Mouse (Mus musculus): ENCODE results near the gene Ptges3l.

The Ptges3l gene

DNA sequence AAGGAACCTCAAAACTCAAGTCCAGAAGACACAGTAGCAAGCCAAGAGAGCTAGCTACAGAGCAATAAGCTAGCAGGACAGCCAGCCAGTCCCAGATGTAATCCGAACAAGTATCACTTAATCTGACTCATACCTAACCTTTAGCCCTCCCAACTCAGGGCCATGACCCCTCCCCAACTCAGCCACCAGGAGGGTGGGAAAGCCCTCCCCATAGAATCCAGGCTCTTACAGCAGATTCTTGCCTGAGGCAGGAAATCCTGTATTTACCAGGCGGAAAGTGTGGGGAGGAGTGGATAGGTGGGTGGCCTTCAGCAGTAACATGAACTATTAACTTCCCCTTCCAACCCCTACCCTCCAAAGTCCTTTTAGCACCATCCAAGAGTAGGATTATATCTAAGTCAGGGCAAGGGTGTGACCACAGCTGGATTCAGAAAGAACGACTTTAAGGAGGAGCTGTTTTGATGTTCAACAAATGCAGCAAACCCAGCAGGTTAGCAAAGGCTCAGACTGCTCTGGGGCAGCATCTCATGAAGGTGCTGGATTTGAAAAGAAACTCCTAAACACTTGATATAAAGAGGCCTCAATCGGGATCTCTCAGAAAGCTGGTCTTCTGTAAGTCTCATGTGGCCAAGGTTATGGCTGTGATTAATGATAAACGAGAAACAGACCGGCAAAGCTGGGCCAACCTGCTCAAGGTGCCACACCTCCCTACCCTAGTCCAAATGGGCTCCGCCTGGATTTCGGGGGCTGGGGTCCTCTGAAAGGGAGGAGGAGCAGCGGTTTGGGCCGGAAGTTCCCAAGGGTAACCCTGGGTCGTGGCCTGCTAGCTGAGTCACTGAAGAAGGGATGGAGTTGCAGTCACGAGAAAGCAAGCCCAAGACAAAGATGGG lies 39.3 kb upstream of the Ptges3l start, which contains the start of gene Rnd2:
TSS of gene Rnd2 (plus strand) at position 789 of the 890 bp plus-strand sequence.
- CTCF ChIA-PET: interaction anchor here (0.5 to 2.8 kb wide), 11 partner anchors 12 to 179 kb away, joined by 3 to 19 read pairs (median 4); partner anchors contain the start of gene Rpl27 (in 3 of the 4)
- POLR2A ChIA-PET: interaction anchor here (0.6 to 24.0 kb wide), 72 partner anchors 9 to 1145 kb away, joined by 3 to 550 read pairs (median 4); partner anchors contain the start of genes Rpl27 (in 4 of the 4), Aarsd1 (in 3 of the 4), Brca1 (in 2 of the 4) and Cntd1 (in 2 of the 4)

DNA sequence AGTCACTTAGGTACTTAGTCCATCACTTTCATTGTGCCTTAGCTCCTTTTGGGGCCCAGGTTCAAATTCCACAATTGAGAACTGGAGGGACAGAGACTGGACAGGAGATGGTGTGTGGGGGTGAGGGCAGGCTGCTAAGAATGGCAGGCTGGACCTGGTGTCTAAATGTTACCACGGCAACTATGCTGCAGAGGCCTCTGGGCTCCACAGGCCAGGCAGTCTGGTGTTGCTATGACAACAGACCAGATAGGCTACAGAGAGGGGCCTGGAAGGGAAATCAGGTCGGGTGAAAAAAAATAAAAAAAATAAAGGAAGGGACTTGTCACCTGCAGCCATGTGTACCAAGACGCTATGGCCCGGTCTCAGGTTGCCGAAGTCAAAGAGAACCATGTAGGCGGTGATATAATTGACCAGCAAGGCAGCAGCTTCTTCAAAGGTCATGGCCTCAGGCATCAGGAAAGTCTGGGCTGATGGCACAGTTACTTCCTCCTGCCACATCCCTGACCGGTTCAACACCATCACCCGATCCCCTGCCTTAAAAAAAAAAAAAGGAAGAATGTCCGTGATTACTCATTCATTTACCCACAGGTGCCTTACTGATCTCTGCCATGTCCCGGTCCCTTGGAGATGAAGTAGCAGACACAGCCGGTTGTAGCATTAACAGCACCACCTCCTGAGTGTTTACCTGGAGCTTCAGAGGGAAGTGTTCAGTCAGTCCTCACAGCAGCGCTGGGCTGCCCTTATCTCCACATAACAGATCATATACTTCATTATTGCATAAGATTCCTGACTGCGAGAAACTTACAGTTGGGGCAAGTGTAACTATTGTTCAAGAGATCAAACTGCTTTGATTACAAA lies 37.7 kb upstream of the Ptges3l start:
- ChIA-PET CTCF (no interaction called here), POLR2A (interaction anchor here in 3 of 4 experiments (0.6 to 24.0 kb wide), 12 partner anchors 7 to 462 kb away, joined by 3 to 550 read pairs (median 12); partner anchors contain the start of genes Rpl27 (in 3 of the 3) and Ifi35 (in 2 of the 3))

DNA sequence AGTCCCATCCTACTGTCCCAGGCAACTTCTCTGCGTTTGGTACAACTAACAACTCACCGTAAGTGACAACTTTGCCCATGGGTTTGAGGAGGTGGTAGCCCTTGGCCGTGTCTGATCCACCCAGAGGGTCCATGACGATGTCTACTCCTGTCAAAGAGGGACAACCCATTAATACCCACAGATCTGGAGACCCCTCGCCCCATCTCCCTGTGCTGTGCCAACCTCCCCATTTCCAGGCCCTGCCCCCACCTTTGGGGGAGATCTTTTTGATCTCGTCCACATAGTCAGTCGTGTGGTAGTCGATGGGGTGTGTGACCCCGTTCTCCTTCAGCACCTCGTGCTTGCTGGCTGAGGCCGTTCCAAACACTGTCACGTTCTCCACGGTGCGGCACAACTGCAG lies 37.0 kb upstream of the Ptges3l start:
- CTCF ChIA-PET: no interaction called here
- POLR2A ChIA-PET: interaction anchor here in 3 of 4 experiments (0.6 to 24.0 kb wide), 4 partner anchors 12 to 463 kb away, joined by 3 to 550 read pairs (median 59); partner anchors contain the start of genes Rpl27 (in 2 of the 3) and Ifi35 (in 1 of the 3)

DNA sequence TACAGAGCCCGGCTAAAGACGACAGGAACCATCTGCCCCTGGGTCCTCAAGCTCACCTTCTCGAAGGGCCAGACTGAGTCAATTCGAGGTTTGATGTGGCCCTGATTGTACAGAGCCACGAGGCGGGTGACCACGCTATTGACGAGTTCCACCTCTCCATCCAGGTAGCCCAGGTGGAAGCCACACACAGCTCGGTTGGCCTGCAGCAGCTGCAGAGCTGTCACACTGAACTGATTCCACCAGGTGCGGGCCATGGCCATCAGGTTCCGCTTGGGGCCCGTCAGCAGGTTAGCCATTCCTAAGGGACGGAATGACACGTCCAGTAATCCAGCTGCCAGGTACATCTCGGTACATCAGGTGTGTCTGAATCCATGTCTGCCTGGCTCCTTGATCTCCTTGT lies 35.2 kb upstream of the Ptges3l start:
- ChIA-PET POLR2A (interaction anchor here in 3 of 4 experiments (1.0 to 24.0 kb wide), 13 partner anchors 2 to 41 kb away, joined by 3 to 550 read pairs (median 7); partner anchors contain the start of genes Rpl27 (in 3 of the 3), Gm27029 (in 1 of the 3), Ifi35 (in 1 of the 3) and Ptges3l (in 1 of the 3)), CTCF (interaction anchor here in 1 of 4 experiments (2.1 kb wide), 1 partner anchor 18 kb away, joined by 6 read pairs; the partner anchor contains the start of gene Rpl27)

DNA sequence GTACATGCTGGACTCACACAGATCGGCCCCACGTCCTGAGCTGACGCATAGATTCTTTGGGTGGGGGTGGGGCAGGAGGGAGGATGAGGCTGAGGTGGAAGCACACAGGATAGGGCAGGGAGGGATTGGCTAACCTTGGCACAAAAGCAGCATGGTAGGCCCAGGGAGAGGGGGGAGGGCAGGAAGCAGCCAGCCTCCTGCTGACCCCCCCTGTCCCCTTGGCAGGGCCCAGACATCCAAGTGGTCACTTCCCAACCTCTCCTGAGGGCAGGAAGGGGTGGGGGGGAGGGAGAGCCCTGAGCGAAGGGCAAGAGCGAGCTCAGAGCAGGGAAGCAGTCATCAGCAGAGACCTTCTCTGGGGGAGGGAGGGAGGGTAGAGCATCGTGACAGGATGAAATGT lies 34.6 kb upstream of the Ptges3l start:
- CTCF ChIA-PET: interaction anchor here (0.6 to 2.1 kb wide), 10 partner anchors 15 to 503 kb away, joined by 3 to 16 read pairs (median 4); partner anchors contain the start of gene Rpl27 (in 1 of the 4)
- POLR2A ChIA-PET: interaction anchor here in 3 of 4 experiments (0.6 to 24.0 kb wide), 28 partner anchors 3 to 1549 kb away, joined by 3 to 550 read pairs (median 5); partner anchors contain the start of genes Rpl27 (in 3 of the 3), Gm27029 (in 2 of the 3), Ifi35 (in 2 of the 3) and Rnd2 (in 2 of the 3)

DNA sequence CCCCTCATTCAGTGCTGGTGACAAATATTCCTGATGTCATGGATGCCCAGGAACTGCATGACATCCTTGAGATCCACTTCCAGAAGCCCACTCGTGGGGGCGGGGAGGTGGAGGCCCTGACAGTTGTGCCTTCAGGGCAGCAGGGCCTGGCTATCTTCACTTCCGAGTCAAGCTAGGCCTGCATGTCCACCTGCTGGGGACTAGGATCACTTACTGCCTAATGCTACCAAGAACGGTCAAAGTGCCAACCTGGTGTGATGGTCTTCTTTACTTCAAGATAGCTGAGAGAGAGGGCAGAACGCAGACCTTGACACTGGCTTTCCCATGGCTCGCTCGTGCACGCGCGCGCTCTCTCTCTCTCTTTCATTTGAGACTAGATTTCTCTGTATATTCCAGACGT lies 33.1 kb upstream of the Ptges3l start:
- ChIA-PET POLR2A (interaction anchor here (0.7 to 24.0 kb wide), 21 partner anchors 4 to 132 kb away, joined by 3 to 550 read pairs (median 6); partner anchors contain the start of genes Rpl27 (in 4 of the 4), Ifi35 (in 2 of the 4), Nbr1 (in 2 of the 4) and Rnd2 (in 2 of the 4)), CTCF (interaction anchor here in 3 of 4 experiments (0.6 to 1.3 kb wide), 7 partner anchors 8 to 400 kb away, joined by 3 to 8 read pairs (median 4); partner anchors contain the start of gene Rpl27 (in 2 of the 3))

DNA sequence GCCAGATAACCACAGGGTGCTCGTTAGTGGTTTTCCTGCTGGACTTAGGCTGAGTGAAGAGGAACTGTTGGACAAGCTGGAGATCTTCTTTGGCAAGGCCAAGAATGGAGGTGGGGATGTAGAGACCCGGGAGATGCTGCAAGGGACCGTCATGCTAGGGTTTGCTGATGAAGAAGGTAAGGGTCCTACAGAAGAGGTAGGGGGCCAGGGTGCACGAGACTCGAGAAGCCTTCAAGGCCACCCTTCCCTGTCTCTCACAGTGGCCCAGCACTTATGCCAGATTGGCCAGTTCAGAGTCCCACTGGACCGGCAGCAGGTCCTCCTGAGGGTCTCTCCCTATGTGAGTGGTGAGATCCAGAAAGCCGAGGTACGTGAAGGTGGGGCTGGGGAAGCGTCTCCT lies 32.5 kb upstream of the Ptges3l start:
- ChIA-PET POLR2A (interaction anchor here in 3 of 4 experiments (1.3 to 24.0 kb wide), 10 partner anchors 5 to 126 kb away, joined by 3 to 550 read pairs (median 12); partner anchors contain the start of genes Rpl27 (in 3 of the 3), Rnd2 (in 2 of the 3), Vat1 (in 2 of the 3) and Brca1 (in 1 of the 3)), CTCF (interaction anchor here in 1 of 4 experiments (0.6 kb wide), 1 partner anchor 8 kb away, joined by 3 read pairs; no protein-coding TSS in a partner anchor)

DNA sequence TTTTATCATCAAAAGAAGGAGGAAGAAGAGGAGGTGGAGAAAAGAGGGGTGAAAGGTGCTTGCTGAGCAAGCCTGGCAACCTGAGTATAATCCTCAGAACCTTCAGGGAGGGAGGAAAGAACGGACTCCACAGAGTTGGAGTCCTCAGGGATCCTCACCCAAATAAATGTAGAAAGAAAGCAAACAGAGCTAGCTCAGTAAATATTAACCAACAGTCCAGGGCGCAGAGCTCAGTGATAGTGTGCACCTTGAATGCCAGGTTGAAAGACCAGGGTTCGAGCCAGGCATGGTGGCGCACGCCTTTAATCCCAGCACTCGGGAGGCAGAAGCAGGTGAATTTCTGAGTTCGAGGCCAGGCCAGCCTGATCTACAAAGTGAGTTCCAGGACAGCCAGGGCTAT lies 30.5 kb upstream of the Ptges3l start:
- POLR2A ChIA-PET: interaction anchor here in 3 of 4 experiments (0.6 to 24.0 kb wide), 13 partner anchors 6 to 130 kb away, joined by 3 to 550 read pairs (median 4); partner anchors contain the start of genes Rpl27 (in 3 of the 3), Rnd2 (in 2 of the 3), Vat1 (in 2 of the 3) and Aoc2 (in 1 of the 3)
- CTCF ChIA-PET: interaction anchor here in 2 of 4 experiments (0.5 to 1.7 kb wide), 2 partner anchors 14 to 116 kb away, joined by 5 to 6 read pairs; partner anchors contain the start of gene Rpl27 (in 1 of the 2)

DNA sequence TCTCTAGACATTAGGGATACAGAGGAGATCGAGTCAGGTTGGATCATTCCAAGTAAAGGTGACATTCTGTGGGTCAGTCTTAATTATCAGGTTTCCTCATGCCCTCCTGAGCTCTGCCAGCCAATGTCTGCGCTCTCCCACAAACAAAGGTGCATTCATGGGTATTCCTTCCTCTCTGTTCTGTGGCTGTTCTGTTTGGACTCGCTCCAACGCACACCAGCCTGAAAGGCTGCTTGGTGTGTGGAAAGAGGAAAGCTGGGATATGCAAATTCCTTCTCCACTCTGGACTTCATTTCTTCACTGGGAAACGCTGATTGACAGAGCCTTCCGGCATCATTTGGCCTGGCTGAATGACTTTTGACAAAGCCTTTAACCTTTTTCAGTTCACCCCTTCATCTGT lies 29.6 kb upstream of the Ptges3l start:
- CTCF ChIA-PET: interaction anchor here in 1 of 4 experiments (1.1 to 1.7 kb wide), 2 partner anchors 13 to 62 kb away, joined by 3 to 6 read pairs; partner anchors contain the start of gene Rpl27
- POLR2A ChIA-PET: interaction anchor here in 3 of 4 experiments (0.6 to 24.0 kb wide), 11 partner anchors 5 to 129 kb away, joined by 3 to 550 read pairs (median 4); partner anchors contain the start of genes Rpl27 (in 3 of the 3), Rnd2 (in 2 of the 3), Vat1 (in 2 of the 3) and Aoc2 (in 1 of the 3)

DNA sequence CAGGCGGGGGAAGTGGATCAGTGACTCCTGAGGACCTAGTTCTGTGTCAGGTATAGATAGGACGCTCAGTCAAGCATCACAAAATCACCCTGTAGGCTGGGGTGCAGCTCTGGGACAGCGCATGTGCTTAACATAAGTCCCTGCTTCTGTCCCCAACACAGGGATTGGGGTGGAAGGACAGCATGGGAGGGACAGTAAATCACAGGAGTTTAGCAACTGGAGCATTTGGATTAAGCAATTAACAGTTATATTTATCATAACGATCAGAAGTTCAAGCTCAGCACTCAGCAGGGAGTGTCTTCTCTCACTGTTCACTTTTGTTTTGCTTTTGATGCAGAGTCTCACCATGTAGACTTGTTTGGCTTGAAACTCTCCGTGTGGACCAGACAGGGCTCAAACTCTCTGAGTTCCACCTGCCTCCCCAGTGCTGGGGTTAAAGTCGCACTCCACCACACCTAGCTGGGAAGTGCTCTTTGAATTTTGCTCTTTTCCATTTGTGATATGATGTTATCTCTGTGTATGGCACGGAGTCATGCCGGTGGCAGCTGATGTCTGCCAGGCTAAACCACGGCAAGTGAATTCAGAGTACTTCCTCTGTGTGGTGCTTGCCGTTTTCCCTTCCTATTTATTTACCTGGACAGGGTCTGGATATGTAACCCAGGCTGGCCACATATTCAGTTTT lies 27.1 kb upstream of the Ptges3l start:
- POLR2A ChIA-PET: interaction anchor here (0.5 to 24.0 kb wide), 16 partner anchors 2 to 262 kb away, joined by 3 to 550 read pairs (median 4); partner anchors contain the start of genes Rpl27 (in 4 of the 4), Rnd2 (in 2 of the 4), Vat1 (in 2 of the 4) and Ifi35 (in 1 of the 4)
- CTCF ChIA-PET: interaction anchor here in 2 of 4 experiments (0.6 to 1.7 kb wide), 3 partner anchors 10 to 15 kb away, joined by 4 to 8 read pairs (median 5); partner anchors contain the start of genes Rnd2 (in 1 of the 2) and Rpl27 (in 1 of the 2)

DNA sequence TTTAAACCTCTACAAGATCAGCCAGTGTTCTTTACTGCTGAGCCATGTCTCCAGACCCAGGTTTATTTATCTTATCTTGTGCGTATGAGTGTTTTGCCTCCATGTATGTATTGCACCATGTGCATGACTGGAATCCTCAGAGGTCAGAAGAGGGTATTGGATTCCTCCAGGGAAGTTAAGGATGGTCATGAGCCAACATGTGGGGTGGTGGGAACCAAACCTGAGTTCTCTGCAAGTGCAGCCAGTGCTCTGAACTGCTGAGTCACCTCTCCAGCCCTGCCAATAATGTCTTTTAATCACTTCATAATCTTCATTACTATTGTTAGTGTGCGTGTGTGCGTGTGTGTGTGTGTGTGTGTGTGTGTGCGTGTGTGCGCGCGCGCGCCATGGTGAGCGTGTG lies 26.4 kb upstream of the Ptges3l start:
- CTCF ChIA-PET: interaction anchor here in 1 of 4 experiments (1.2 kb wide), 1 partner anchor 10 kb away, joined by 5 read pairs; the partner anchor contains the start of gene Rpl27
- POLR2A ChIA-PET: interaction anchor here (0.6 to 24.0 kb wide), 10 partner anchors 2 to 17 kb away, joined by 3 to 550 read pairs (median 8); partner anchors contain the start of genes Rpl27 (in 4 of the 4), Rnd2 (in 3 of the 4), Vat1 (in 2 of the 4) and Ifi35 (in 1 of the 4)

DNA sequence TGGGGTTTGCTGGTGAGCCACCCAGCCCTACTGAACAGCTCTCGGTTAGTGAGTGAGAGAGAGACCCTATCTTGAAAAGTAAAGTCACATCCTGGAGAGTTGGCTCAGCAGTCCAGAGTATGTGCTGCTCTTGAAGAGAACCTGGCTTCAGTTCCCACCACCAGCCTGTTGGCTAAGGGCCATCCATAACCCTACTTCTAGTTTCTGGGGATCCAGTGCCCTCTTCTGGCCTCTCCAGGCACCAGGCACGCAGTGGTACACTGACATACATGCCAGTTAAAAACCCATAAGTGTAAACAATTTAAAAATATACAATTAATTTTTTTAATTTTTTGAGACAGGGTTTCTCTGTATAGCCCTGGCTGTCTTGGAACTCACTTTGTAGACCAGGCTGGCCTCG lies 25.3 kb upstream of the Ptges3l start:
- ChIA-PET POLR2A (interaction anchor here in 2 of 4 experiments (2.9 to 22.5 kb wide), 4 partner anchors 7 to 14 kb away, joined by 12 to 550 read pairs (median 99); partner anchors contain the start of genes Rnd2 (in 2 of the 2), Vat1 (in 2 of the 2) and Rpl27 (in 1 of the 2)), CTCF (interaction anchor here in 3 of 4 experiments (0.6 to 1.2 kb wide), 3 partner anchors 8 to 18 kb away, joined by 3 to 4 read pairs (median 3); no protein-coding TSS in a partner anchor)

DNA sequence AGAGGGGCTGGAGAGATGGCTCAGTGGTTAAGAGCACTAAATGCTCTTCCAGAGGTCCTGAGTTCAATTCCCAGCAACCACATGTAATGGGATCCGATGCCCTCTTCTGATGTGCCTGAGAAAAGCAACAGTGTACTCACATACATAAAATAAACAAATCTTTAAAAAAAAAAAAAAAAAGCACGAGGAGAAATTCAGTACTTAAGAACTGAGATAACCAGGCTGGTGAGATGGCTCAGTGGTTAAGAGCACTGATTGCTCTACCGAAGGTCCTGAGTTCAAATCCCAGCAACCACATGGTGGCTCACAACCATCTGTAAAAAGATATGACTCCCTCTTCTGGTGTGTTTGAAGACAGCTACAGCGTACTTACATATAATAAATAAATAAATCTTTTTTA lies 24.5 kb upstream of the Ptges3l start:
- CTCF ChIA-PET: interaction anchor here (0.5 to 1.2 kb wide), 6 partner anchors 8 to 126 kb away, joined by 3 to 5 read pairs (median 3); partner anchors contain the start of gene Rpl27 (in 1 of the 4)
- POLR2A ChIA-PET: interaction anchor here in 3 of 4 experiments (0.7 to 22.5 kb wide), 8 partner anchors 6 to 318 kb away, joined by 3 to 550 read pairs (median 9); partner anchors contain the start of genes Rnd2 (in 2 of the 3), Vat1 (in 2 of the 3), Aarsd1 (in 1 of the 3) and Rpl27 (in 1 of the 3)

DNA sequence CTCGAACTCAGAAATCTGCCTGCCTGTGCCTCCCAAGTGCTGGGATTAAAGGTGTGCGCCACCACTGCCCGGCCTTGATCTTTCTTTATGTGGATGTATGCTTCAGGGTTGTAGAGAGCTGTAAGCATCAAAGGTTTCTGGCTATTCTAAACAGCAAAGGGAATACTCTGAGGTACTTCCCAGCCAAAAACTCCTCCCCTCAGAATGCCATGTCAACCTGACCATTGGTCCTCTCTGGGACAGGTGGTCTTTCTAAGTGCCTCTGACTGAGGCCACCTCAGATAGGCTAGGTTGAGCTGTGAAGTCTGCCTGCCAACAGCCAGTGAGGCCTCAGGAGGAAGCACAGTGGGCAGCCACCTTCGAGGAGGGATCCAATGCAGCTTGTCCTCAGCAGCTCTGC lies 23.8 kb upstream of the Ptges3l start:
- CTCF ChIA-PET: interaction anchor here in 3 of 4 experiments (0.5 to 0.8 kb wide), 3 partner anchors 45 to 241 kb away, joined by 3 to 5 read pairs (median 3); no protein-coding TSS in a partner anchor

DNA sequence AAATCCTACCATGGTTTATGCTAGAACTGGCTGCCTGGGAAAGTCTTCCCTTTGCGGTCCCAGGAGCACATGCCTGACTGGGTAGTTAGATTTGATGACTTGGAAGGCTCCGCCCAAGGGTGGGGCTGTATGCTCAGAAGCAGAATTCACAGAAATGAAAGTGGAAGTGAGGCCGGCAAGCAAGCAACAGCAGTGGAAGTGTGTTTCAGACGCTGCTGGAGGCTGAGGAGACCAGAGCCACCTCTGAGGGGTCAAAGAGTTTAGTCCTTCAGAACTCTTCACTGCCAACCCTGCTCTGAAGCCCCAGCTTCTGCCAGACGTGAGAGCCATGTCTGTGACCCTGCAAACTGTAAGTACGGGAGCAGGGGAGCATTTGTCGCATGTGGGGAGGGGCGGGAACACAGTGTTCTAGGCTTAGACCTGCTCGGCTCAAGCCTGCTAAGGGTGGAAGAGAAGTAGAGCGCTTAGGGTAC lies 23.2 kb upstream of the Ptges3l start, which contains the start of gene Ifi35:
TSS of gene Ifi35 (plus strand) at position 134 of the 473 bp plus-strand sequence.
- CTCF ChIA-PET: interaction anchor here in 2 of 4 experiments (0.5 kb wide), 2 partner anchors 242 to 366 kb away, joined by 3 read pairs; partner anchors contain the start of gene Coasy (in 1 of the 2)
- POLR2A ChIA-PET: interaction anchor here in 2 of 4 experiments (0.8 to 22.5 kb wide), 8 partner anchors 11 to 277 kb away, joined by 3 to 550 read pairs (median 6); partner anchors contain the start of genes Rnd2 (in 2 of the 2), Vat1 (in 2 of the 2) and Aarsd1 (in 1 of the 2)

More for the DNA sequence above, 23.8 kb upstream of the Ptges3l start:
- POLR2A ChIA-PET: interaction anchor here in 3 of 4 experiments (0.7 to 22.5 kb wide), 9 partner anchors 10 to 317 kb away, joined by 3 to 550 read pairs (median 6); partner anchors contain the start of genes Rnd2 (in 2 of the 3), Vat1 (in 2 of the 3) and Aarsd1 (in 1 of the 3)

All from embryonic stem cell, embryonic (primary cell).